Mouse (Mus musculus) hindbrain, embryonic 10.5 days (tissue): ENCODE measurements around the gene Asf1b. TPM values are rescaled to one million over a fixed set of nuclear protein-coding genes. Genes with fewer than 3 reads are reported as not detected.
"Not testable (repeated sequence)": the region's sequence is repeated elsewhere in the genome, so short reads cannot be mapped to it uniquely, and the experiment has no call there.

Experiments used
- DNase-seq: peaks from one replicate; pipeline ENCODE4 v3.0.0-alpha.2; 2017; ENCODE audit warnings: low spot score
- H3K27ac ChIP-seq: fragments of 300-500 bp; sonication (generic); 2 replicates; pipeline ENCODE4 v1.5.1; 2016; ENCODE audit warnings: mild to moderate bottlenecking, moderate library complexity
- H3K27me3 ChIP-seq: fragments of 300-500 bp; sonication (generic); 2 replicates; pipeline ENCODE4 v1.6.1; 2016; ENCODE audit warnings: mild to moderate bottlenecking; ENCODE audit not compliant: poor library complexity, insufficient read depth, severe bottlenecking
- H3K36me3 ChIP-seq: fragments of 300-500 bp; sonication (generic); 2 replicates; pipeline ENCODE4 v1.6.1; 2016; ENCODE audit warnings: mild to moderate bottlenecking, moderate library complexity
- H3K4me1 ChIP-seq: fragments of 300-500 bp; sonication (generic); replicated peaks from 2 replicates; pipeline ENCODE4 v1.6.1; 2016; ENCODE audit warnings: mild to moderate bottlenecking
- H3K4me3 ChIP-seq: fragments of 300-500 bp; sonication (generic); 2 replicates; pipeline ENCODE4 v1.5.1; 2016; ENCODE audit warnings: mild to moderate bottlenecking, moderate library complexity
- H3K9me3 ChIP-seq: fragments of 300-500 bp; sonication (generic); 2 replicates; pipeline ENCODE4 v1.6.1; 2016; ENCODE audit warnings: mild to moderate bottlenecking, moderate library complexity
- WGBS: fragments of 180-500 bp; shearing (Covaris S2); methylation state at CpG from one replicate; pipeline ENCODE4 v1.1.7; 2016; 5-methylcytosine and 5-hydroxymethylcytosine counted together
- polyA plus RNA-seq: library from polyadenylated mRNA; unstranded; fragments of >200 nt; fragmentation: Nextera tagmentation; extraction: Ambion mirVana; gene quantifications from 2 replicates; pipeline ENCODE4 v1.2.1, GENCODE M21; 2016

The Asf1b gene
- polyA plus RNA-seq, 1 experiment from 2014 or later = 99.1 TPM

- H3K36me3 ChIP-seq = peaks cover 42% of the 10 kb centered on the region
- H3K9me3 ChIP-seq = no peaks in the 10 kb centered on the region
- 16% methylated on average over 61 of the region's 61 CpGs for WGBS
- H3K4me1 ChIP-seq = peaks cover 49% of the 10 kb centered on the region
- H3K4me3 ChIP-seq = peak within 1 kb of the TSS; percentile 39
- 0 out of 2 replicates have a peak within 1 kb of the TSS, but pooled peaks have one; percentile 9 for H3K27ac ChIP-seq
- H3K27me3 ChIP-seq = peaks cover 51% of the 10 kb centered on the region
- no peak for DNase-seq
Measured at GRCm38 (mm10) chr8:84001281-84002000, 46.1 kb downstream of the Asf1b start, which contains the start of gene 1700067K01Rik. Gene 1700067K01Rik, plus strand, starts transcription at chr8:84001502.

GRCm38 (mm10) chr8:84002957-84003611 lies 47.8 kb downstream of the Asf1b start:
- H3K4me1 ChIP-seq = peaks cover 46% of the 10 kb centered on the region
- H3K4me3 ChIP-seq = no peak overlapping the region; the same call in 1 of the 2 replicates
- peaks cover 51% of the 10 kb centered on the region for H3K27me3 ChIP-seq
- peaks cover 42% of the 10 kb centered on the region for H3K36me3 ChIP-seq
- no peaks in the 10 kb centered on the region for H3K9me3 ChIP-seq
- DNase-seq = no peak
- H3K27ac ChIP-seq = no peak overlapping the region
- WGBS = 60% methylated on average over 12 of the region's 12 CpGs

DNA sequence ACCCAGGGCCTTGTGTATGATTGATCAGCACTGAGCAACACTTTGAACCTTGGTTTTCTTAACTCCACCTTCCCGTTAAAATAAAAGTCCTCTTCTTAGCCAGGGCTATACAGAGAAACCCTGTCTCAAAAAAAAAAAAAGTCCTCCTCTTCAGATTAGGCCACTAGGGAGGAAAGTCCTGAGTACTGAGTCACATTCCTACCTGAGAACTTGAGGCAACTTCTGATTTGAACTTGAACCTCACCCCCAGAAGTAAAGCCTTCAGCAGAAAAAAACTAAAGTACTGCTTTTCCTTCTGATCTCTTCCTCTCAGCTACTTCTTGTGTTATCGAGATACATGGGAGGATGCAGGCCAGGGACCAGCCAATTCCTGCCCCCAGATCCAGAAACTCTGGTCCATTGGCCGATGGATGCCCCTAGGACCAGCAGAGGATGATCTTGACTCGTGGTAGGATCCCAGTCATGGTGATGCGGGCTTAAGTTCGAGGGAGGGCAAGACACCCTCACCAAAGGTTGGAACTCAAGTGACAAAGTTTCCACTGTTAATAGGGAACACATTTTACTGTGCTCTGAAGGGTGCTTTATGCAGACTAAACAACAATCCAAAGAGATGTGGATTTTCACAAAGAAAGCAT lies 48.4 kb downstream of the Asf1b start:
- Histone ChIP-seq H3K4me3 (peak overlapping the region; percentile 64), H3K9me3 (no peaks in the 10 kb centered on the region), H3K36me3 (peaks cover 42% of the 10 kb centered on the region), H3K27me3 (peaks cover 51% of the 10 kb centered on the region), H3K4me1 (peaks cover 44% of the 10 kb centered on the region), H3K27ac (no peak overlapping the region)
- DNase-seq = no peak
- WGBS = 76% methylated on average over 6 of the region's 6 CpGs

- H3K4me1 ChIP-seq = peaks cover 36% of the 10 kb centered on the region
- H3K36me3 ChIP-seq = peaks cover 33% of the 10 kb centered on the region
- WGBS = 1% methylated on average over 30 of the region's 30 CpGs
- H3K27me3 ChIP-seq = peaks cover 45% of the 10 kb centered on the region
- peak overlapping the region; percentile 64 for H3K4me3 ChIP-seq
- H3K9me3 ChIP-seq = no peaks in the 10 kb centered on the region
- H3K27ac ChIP-seq = peak overlapping the region; percentile 87
- DNase-seq = peak; percentile 92
Measured at GRCm38 (mm10) chr8:84004533-84005201, 49.4 kb downstream of the Asf1b start.

DNA sequence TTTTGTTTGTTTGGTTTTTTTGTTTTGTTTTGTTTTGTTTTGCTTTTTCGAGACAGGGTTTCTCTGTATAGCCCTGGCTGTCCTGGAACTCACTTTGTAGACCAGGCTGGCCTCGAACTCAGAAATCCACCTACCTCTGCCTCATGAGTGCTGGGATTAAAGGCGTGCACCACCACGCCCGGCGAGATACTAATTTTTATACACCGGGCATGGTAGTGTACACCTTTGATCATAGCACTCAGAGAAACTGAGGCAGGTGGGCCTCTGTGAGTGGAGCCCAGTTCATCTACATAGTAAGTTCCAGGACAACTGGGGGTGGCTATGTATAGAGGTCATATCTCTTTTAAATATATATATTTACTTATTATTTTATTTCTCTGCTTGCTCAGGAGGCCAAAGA lies 50.2 kb downstream of the Asf1b start:
- not testable (repeated sequence) for H3K27ac ChIP-seq, DNase-seq, H3K9me3 ChIP-seq, H3K4me3 ChIP-seq
- H3K36me3 ChIP-seq = peaks cover 25% of the 10 kb centered on the region
- 94% methylated on average over 7 of the region's 7 CpGs for WGBS
- H3K4me1 ChIP-seq = peaks cover 41% of the 10 kb centered on the region
- peaks cover 45% of the 10 kb centered on the region for H3K27me3 ChIP-seq

DNA sequence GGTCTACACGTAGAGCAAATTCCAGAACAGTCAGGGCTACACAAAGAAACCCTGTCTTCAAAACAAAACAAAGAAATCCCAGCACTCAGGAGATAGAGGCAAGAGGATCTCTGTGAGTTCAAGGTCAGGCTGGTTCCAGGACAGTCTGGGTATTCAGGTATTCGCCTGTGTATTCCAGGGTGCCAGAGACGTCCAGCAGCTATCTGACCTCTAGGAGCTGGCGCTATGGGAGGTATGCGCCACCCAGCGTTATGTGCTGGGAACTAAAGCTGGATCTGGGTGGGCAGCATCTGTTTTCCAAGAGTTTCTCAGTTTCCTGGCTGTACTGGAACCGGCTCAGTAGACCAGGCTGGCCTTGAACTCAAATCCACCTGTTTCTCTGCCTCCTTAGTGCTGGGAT lies 53.1 kb downstream of the Asf1b start:
- H3K27me3 ChIP-seq = peaks cover 45% of the 10 kb centered on the region
- no peaks in the 10 kb centered on the region for H3K9me3 ChIP-seq
- no peak for DNase-seq
- no peak overlapping the region for H3K27ac ChIP-seq
- H3K36me3 ChIP-seq = no peaks in the 10 kb centered on the region
- H3K4me3 ChIP-seq = no peak overlapping the region
- 30% methylated on average over 7 of the region's 7 CpGs for WGBS
- peaks cover 51% of the 10 kb centered on the region for H3K4me1 ChIP-seq

GRCm38 (mm10) chr8:84009876-84010275 lies 54.6 kb downstream of the Asf1b start:
- Histone ChIP-seq H3K36me3 (no peaks in the 10 kb centered on the region), H3K4me3 (no peak overlapping the region), H3K27ac (no peak overlapping the region), H3K27me3 (peaks cover 53% of the 10 kb centered on the region), H3K9me3 (no peaks in the 10 kb centered on the region), H3K4me1 (peaks cover 42% of the 10 kb centered on the region)
- WGBS = 2% methylated on average over 11 of the region's 11 CpGs
- DNase-seq = peak; percentile 90

DNA sequence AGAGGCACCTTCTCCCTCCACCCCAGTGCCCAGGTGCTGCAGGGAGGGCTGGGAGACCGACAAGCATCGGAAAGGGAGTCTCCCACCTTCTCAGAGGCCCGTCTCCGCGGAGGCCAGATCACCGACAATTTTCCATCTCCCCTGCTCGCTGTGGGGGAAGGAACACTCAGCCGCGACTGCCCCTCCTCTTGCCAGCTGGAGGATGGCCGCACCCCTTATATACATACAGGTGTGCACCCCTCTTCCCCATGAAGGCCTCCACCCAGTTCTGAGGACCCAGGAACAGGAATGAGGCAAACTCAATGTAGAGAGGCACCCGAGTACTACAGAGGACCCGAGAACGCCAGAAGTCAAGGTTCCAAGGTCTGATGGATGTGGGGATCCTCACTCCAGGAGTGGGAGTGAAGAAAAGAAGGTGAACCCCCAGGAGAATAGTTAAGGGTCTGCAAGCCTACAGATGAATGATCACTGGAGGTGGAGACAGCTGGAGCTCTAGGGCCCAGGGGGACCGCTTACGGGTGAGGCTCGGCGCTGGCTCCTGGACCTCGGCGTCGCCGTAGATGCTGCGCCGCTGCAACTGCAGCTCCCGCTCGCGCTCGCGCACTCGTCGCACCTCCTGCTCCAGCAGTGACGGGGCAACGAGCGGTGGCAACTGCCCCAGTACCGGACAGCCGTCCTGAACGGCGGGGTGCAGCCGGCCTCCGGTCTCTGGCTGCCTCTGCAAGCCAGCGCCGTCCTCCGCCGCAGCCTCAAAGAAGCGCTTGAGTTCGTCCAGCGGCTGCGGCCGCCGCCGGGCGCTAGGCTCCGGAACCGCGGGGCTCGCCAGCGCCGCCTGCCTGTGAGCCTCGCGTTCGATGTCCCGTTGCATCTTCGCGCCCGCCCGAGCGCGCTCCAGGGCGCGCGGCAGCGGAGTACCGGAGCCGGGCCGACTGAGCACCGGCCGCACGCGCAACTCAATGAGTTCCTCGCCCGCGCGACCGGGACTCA lies 55.6 kb downstream of the Asf1b start:
- no peaks in the 10 kb centered on the region for H3K36me3 ChIP-seq
- peak overlapping the region; percentile 64; the same call in 1 of the 2 replicates for H3K27ac ChIP-seq
- peak; percentile 81 for DNase-seq
- peaks cover 2% of the 10 kb centered on the region; the same call in 1 of the 2 replicates for H3K9me3 ChIP-seq
- H3K4me1 ChIP-seq = peaks cover 38% of the 10 kb centered on the region
- peaks cover 58% of the 10 kb centered on the region for H3K27me3 ChIP-seq
- WGBS = 2% methylated on average over 83 of the region's 83 CpGs
- peak overlapping the region; percentile 63 for H3K4me3 ChIP-seq

- DNase-seq = peak; percentile 34
- H3K4me1 ChIP-seq = peaks cover 38% of the 10 kb centered on the region
- H3K27ac ChIP-seq = peak within 1 kb of the TSS; percentile 64; the same call in 1 of the 2 replicates
- peaks cover 62% of the 10 kb centered on the region for H3K27me3 ChIP-seq
- under 1% methylated on average over 45 of the region's 45 CpGs for WGBS
- no peaks in the 10 kb centered on the region for H3K36me3 ChIP-seq
- H3K4me3 ChIP-seq = peak within 1 kb of the TSS; percentile 63
- H3K9me3 ChIP-seq = peaks cover 5% of the 10 kb centered on the region; the same call in 1 of the 2 replicates
Measured at GRCm38 (mm10) chr8:84011705-84012498, 56.6 kb downstream of the Asf1b start, which contains the start of gene 2210011C24Rik. Gene 2210011C24Rik, minus strand, starts transcription at chr8:84012171.

GRCm38 (mm10) chr8:84012499-84013165 lies 57.3 kb downstream of the Asf1b start:
- peak; percentile 51 for DNase-seq
- no peaks in the 10 kb centered on the region for H3K36me3 ChIP-seq
- H3K27ac ChIP-seq = peak overlapping the region; percentile 45; the same call in 1 of the 2 replicates
- peaks cover 38% of the 10 kb centered on the region for H3K4me1 ChIP-seq
- H3K9me3 ChIP-seq = peaks cover 5% of the 10 kb centered on the region; the same call in 1 of the 2 replicates
- H3K27me3 ChIP-seq = peaks cover 65% of the 10 kb centered on the region
- peak overlapping the region; percentile 63 for H3K4me3 ChIP-seq
- WGBS = 5% methylated on average over 35 of the region's 35 CpGs
